Mouse (Mus musculus) testis, adult 10 weeks (tissue): Measurements from ENCODE around the gene Ccdc172. TPM values are rescaled to one million over a fixed set of nuclear protein-coding genes. Genes with fewer than 3 reads are reported as not detected.

Experiments
- polyA plus RNA-seq: library from polyadenylated mRNA; stranded (reverse); fragments of 350-450 nt; fragmentation: Illumina TruSeq; extraction: RNeasy Lipid Tissue Mini Kit (QIAGEN cat#74804); gene quantifications from one replicate; pipeline ENCODE4 v1.2.3, GENCODE M21; 2014; ENCODE audit warnings: low read depth, low replicate concordance

The Ccdc172 gene
- polyA plus RNA-seq: 85.4 TPM

DNA sequence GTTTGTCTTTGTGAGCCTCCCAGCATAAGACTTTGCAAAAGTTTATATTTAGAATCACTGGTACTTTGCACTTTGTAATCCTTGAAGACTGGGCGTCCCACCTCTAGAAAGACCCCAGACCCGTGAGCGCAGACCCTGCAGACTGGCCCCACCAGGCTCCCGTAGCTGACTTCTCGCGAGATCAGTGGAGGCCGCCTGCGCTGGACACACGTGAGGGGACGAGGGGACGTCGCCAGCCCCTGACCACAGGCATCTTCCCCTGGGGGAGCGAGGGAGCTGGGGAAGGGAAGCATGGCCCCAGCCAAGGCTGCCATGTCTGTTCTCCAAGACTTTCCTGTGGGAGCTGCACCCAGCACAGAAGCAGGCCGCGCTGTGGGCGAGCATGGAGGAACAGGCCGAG is at the start of gene Ccdc172:
Gene Ccdc172, plus strand, starts transcription at position 176 of the 400 bp plus-strand sequence.

Other genes starting within 250 kb of the Ccdc172 start
- 1.5 TPM for gene Gfra1, start 56.1 kb upstream of the Ccdc172 start, polyA plus RNA-seq
- gene Pnlip, start 140.5 kb downstream of the Ccdc172 start, polyA plus RNA-seq: 0.78 TPM
- not detected for gene Pnliprp1, start 216.9 kb downstream of the Ccdc172 start, polyA plus RNA-seq
- 0.56 TPM for gene Pnliprp2, start 247.7 kb downstream of the Ccdc172 start, polyA plus RNA-seq